ENCODE assay signal across 15 mouse cellular contexts in genomic region chr15:69413531-69414011, GRCm38 (mm10).
A peak's percentile ranks its signal among the peaks of the same experiment; 100 is the strongest.
DNase-seq lines count a peak whose midpoint lies in the region; ATAC-seq and TF ChIP-seq lines count a peak whose summit lies in the region.
"Had no signal": no experiment of that assay in that cellular context is flagged by ENCODE, and none has a peak within 500 bp of the region (broad histone marks: within the 10 kb centered on the region; RNA-seq: fewer than 3 reads in every experiment).

No protein-coding gene starts in this region.

- no peak for DNase-seq in frontal cortex, postnatal 14 days (ENCODE audit: low spot score in 2 of 2)
- peak; percentile 31 for DNase-seq in brain, embryonic 14.5 days (ENCODE audit: low read depth)
- DNase-seq in layer of hippocampus, adult 2 months (ENCODE audit: low spot score in 2 of 2) = peak; percentile 12 to 46
- peak; percentile 4 to 32 for DNase-seq in left cerebral cortex, postnatal 14 days (ENCODE audit: low spot score in 2 of 2)
- no peak for DNase-seq in urinary bladder, postnatal 36 days (ENCODE audit: low spot score in 2 of 2)
- DNase-seq in thymus, postnatal 14 days = no peak
- DNase-seq: heart, postnatal 10 days; lung, embryonic 14.5 days had no signal

- no peak overlapping the region for H3K4me3 ChIP-seq in layer of hippocampus, adult 2 months
- H3K4me3 ChIP-seq: embryonic facial prominence, embryonic 12.5 days; forebrain, embryonic 13.5 days; limb, embryonic 15.5 days; neural tube, embryonic 15.5 days; stomach, embryonic 15.5 days had no signal

- peak; percentile 93 for ATAC-seq in frontal cortex, adult (ENCODE audit: low TSS enrichment)
- ATAC-seq: forebrain, embryonic 13.5 days had no signal

- intact Hi-C loops in left cerebral cortex, postnatal 14 days (cut with DNase I) = no loop called here

- no peak overlapping the region for H3K27ac ChIP-seq in layer of hippocampus, adult 2 months
- H3K27ac ChIP-seq: embryonic facial prominence, embryonic 12.5 days; forebrain, embryonic 13.5 days; kidney, postnatal 0 days; limb, embryonic 15.5 days; neural tube, embryonic 15.5 days; stomach, embryonic 15.5 days had no signal

- no peak for TF ChIP-seq CTCF in brain, embryonic 14.5 days (IDR thresholded peaks at IDR 0.05; ENCODE audit: borderline replicate concordance, extremely low read depth, insufficient read depth, insufficient read length)
- no peak for TF ChIP-seq CTCF in layer of hippocampus, adult 2 months (conservative IDR thresholded peaks at IDR 0.05)

- TF ChIP-seq POLR2A in brain, embryonic 14.5 days (IDR thresholded peaks at IDR 0.05; ENCODE audit: borderline replicate concordance, extremely low read depth, insufficient read depth, insufficient read length, poor library complexity, severe bottlenecking) = no peak

Comparison
In these comparisons a context has a peak if more than half of its experiments do, and no peak if none do; other contexts are left out.
1. DNase-seq: peak in brain, embryonic 14.5 days (single experiment), layer of hippocampus, adult 2 months (2 of 2) and left cerebral cortex, postnatal 14 days (2 of 2); none in frontal cortex, postnatal 14 days (0 of 2), urinary bladder, postnatal 36 days (0 of 2) and thymus, postnatal 14 days (single experiment).